Mouse (Mus musculus) thymus, adult 2 months (tissue): ENCODE measurements at regions not wholly inside any gene's neighbourhood (a gene's known extent, or its start where the extent isn't known, plus 50 kb on each side); places are given as distances from the start of the nearest gene placed in this dataset.

Source experiments
- CTCF ChIP-seq: fragments of 200-500 bp; IDR thresholded peaks from 2 replicates; pipeline ENCODE4 v1.5.1; 2012; ENCODE audit warnings: mild to moderate bottlenecking, control low read depth, low read length, moderate library complexity, borderline replicate concordance; ENCODE audit not compliant: control insufficient read depth, poor library complexity, insufficient read depth; ENCODE audit errors: extremely low read depth
- POLR2A ChIP-seq: fragments of 200-500 bp; IDR thresholded peaks from 2 replicates; pipeline ENCODE4 v1.6.1; 2012; ENCODE audit warnings: mild to moderate bottlenecking, low read length, control low read depth, moderate library complexity; ENCODE audit not compliant: control insufficient read depth, poor library complexity, insufficient read depth; ENCODE audit errors: extremely low read depth

DNA sequence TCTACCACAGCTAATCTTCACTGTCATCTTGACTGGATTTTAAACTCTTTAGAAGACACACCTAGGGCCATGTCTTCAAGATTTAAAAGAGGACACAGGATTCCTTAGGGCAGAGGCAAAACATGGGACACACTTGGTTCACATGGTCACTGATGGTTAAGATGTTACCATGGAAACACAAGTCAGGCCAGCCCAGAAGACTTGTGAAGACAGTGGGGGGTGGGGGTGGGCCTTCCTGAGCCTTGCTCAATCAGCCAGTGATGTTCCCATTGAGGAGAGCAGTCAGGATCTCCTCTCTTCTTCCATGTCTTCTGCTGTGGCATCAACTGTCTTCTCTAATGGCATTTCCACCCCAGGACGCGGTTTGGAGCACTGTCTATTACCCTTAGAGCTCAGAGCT, 60.5 kb upstream of the Shb start:
- TF ChIP-seq CTCF, result no peak
- no peak for TF ChIP-seq POLR2A
